Mouse (Mus musculus): ENCODE results near the gene Cacng6.
A peak's percentile ranks its signal among the peaks of the same experiment; 100 is the strongest.
"Not testable (repeated sequence)": the region's sequence is repeated elsewhere in the genome, so short reads cannot be mapped to it uniquely, and the experiment has no call there.

Gene Cacng6

GRCm38 (mm10) chr7:3423895-3424294 is at the start of gene Cacng6:
Gene Cacng6 (plus strand): TSS chr7:3424195.
- DNase-seq (ENCODE audit: low spot score), result no peak

GRCm38 (mm10) chr7:3376831-3377230 is 47.2 kb upstream of the Cacng6 start:
- peak; percentile 68 for DNase-seq (ENCODE audit: low spot score)

GRCm38 (mm10) chr7:3382123-3382522 is 41.9 kb upstream of the Cacng6 start:
- no peak for DNase-seq (ENCODE audit: low spot score)

- DNase-seq (ENCODE audit: low spot score), result no peak
Observed at GRCm38 (mm10) chr7:3384807-3385319, 39.1 kb upstream of the Cacng6 start.

- no peak for DNase-seq (ENCODE audit: low spot score)
Observed at GRCm38 (mm10) chr7:3386036-3386730, 37.8 kb upstream of the Cacng6 start.

GRCm38 (mm10) chr7:3387761-3388160 is 36.2 kb upstream of the Cacng6 start:
- DNase-seq (ENCODE audit: low spot score), result no peak

- no peak for DNase-seq (ENCODE audit: low spot score)
Observed at GRCm38 (mm10) chr7:3388885-3389284, 35.1 kb upstream of the Cacng6 start.

- DNase-seq (ENCODE audit: low spot score), result peak; percentile 22
Observed at GRCm38 (mm10) chr7:3389444-3390412, 34.3 kb upstream of the Cacng6 start.

- no peak for DNase-seq (ENCODE audit: low spot score)
Observed at GRCm38 (mm10) chr7:3390413-3391080, 33.4 kb upstream of the Cacng6 start, which contains the start of gene Cacng8. Gene Cacng8 (plus strand): TSS chr7:3390683.

- DNase-seq (ENCODE audit: low spot score), result no peak
Observed at GRCm38 (mm10) chr7:3391081-3391451, 32.9 kb upstream of the Cacng6 start.

GRCm38 (mm10) chr7:3391809-3392208 is 32.2 kb upstream of the Cacng6 start:
- DNase-seq (ENCODE audit: low spot score), result no peak

- no peak for DNase-seq (ENCODE audit: low spot score)
Observed at GRCm38 (mm10) chr7:3397355-3397754, 26.6 kb upstream of the Cacng6 start.

- no peak for DNase-seq (ENCODE audit: low spot score)
Observed at GRCm38 (mm10) chr7:3397797-3398196, 26.2 kb upstream of the Cacng6 start.

- not testable (repeated sequence) for DNase-seq (ENCODE audit: low spot score)
Observed at GRCm38 (mm10) chr7:3398363-3398762, 25.6 kb upstream of the Cacng6 start.

- DNase-seq (ENCODE audit: low spot score), result no peak
Observed at GRCm38 (mm10) chr7:3399937-3400336, 24.1 kb upstream of the Cacng6 start.

- DNase-seq (ENCODE audit: low spot score), result no peak
Observed at GRCm38 (mm10) chr7:3409729-3410520, 14.1 kb upstream of the Cacng6 start.

GRCm38 (mm10) chr7:3411160-3411941 is 12.6 kb upstream of the Cacng6 start:
- DNase-seq (ENCODE audit: low spot score), result no peak

GRCm38 (mm10) chr7:3412036-3412435 is 12.0 kb upstream of the Cacng6 start:
- DNase-seq (ENCODE audit: low spot score), result no peak

GRCm38 (mm10) chr7:3414888-3415287 is 9.1 kb upstream of the Cacng6 start:
- DNase-seq (ENCODE audit: low spot score), result peak; percentile 26

- peak; percentile 5 for DNase-seq (ENCODE audit: low spot score)
Observed at GRCm38 (mm10) chr7:3415378-3415777, 8.6 kb upstream of the Cacng6 start.

- no peak for DNase-seq (ENCODE audit: low spot score)
Observed at GRCm38 (mm10) chr7:3419941-3420340, 4.1 kb upstream of the Cacng6 start.

Data from urinary bladder, postnatal 14 days (tissue).